Mouse (Mus musculus) spleen, postnatal 0 days (tissue): ENCODE results near the gene Apobec3. TPM values are rescaled to one million over a fixed set of nuclear protein-coding genes. Genes with fewer than 3 reads are reported as not detected.

ENCODE experiments used
- polyA plus RNA-seq: library from polyadenylated mRNA; unstranded; fragments of >200 nt; fragmentation: Nextera tagmentation; extraction: Ambion mirVana; gene quantifications from 2 replicates; pipeline ENCODE4 v1.2.1, GENCODE M21; 2015

The Apobec3 gene
- 114 TPM in 2 replicates for polyA plus RNA-seq

GRCm38 (mm10) chr15:79891436-79892212 lies at the start of gene Apobec3:
Gene Apobec3 (plus strand): TSS chr15:79891659.

Other genes with a start within 250 kb of the Apobec3 start
- gene Fam227a, start 232.7 kb upstream of the Apobec3 start, polyA plus RNA-seq, result 0.38 and 0.52 TPM in 2 replicates
- 21.8 and 23.0 TPM in 2 replicates for gene Cby1, start 232.5 kb upstream of the Apobec3 start, polyA plus RNA-seq
- gene Tomm22, start 220.8 kb upstream of the Apobec3 start, polyA plus RNA-seq, result 170 and 178 TPM in 2 replicates
- gene Josd1, start 203.7 kb upstream of the Apobec3 start, polyA plus RNA-seq, result 17.5 and 19.6 TPM in 2 replicates
- 38.9 and 40.0 TPM in 2 replicates for gene Gtpbp1, start 200.8 kb upstream of the Apobec3 start, polyA plus RNA-seq
- 7.1 and 7.6 TPM in 2 replicates for gene Sun2, start 149.1 kb upstream of the Apobec3 start, polyA plus RNA-seq
- 13.8 and 18.1 TPM in 2 replicates for gene Dnal4, start 113.8 kb upstream of the Apobec3 start, polyA plus RNA-seq
- gene Nptxr, start 86.9 kb upstream of the Apobec3 start, polyA plus RNA-seq, result 1.2 and 1.8 TPM in 2 replicates
- gene Npcd, start 57.4 kb upstream of the Apobec3 start, polyA plus RNA-seq, result not detected in 2 replicates
- 12.5 and 18.4 TPM in 2 replicates for gene Cbx6, start 57.0 kb upstream of the Apobec3 start, polyA plus RNA-seq
- gene Cbx7, start 79.5 kb downstream of the Apobec3 start, polyA plus RNA-seq, result 3.6 and 4.0 TPM in 2 replicates
- gene Pdgfb, start 123.3 kb downstream of the Apobec3 start, polyA plus RNA-seq, result 1.6 and 1.9 TPM in 2 replicates
- 33.7 and 42.0 TPM in 2 replicates for gene Syngr1, start 199.7 kb downstream of the Apobec3 start, polyA plus RNA-seq
- 779 and 800 TPM in 2 replicates for gene Rpl3, start 200.2 kb downstream of the Apobec3 start, polyA plus RNA-seq
- gene Tab1, start 241.5 kb downstream of the Apobec3 start, polyA plus RNA-seq, result 20.0 and 20.1 TPM in 2 replicates